Mouse (Mus musculus): ENCODE measurements around the gene Rgmb. TPM values are rescaled to one million over a fixed set of nuclear protein-coding genes. Genes with fewer than 3 reads are reported as not detected.

The Rgmb gene
- total RNA-seq, 2 experiments from 2014 or later = 108 to 113 TPM

- peak; percentile 32 to 45 for DNase-seq (ENCODE audit: low spot score in 2 of 2)
Measured at GRCm38 (mm10) chr17:15787036-15787435, 43.8 kb downstream of the Rgmb start.

- DNase-seq (ENCODE audit: low spot score in 2 of 2) = peak in 1 of 2 experiments; percentile 24
Measured at GRCm38 (mm10) chr17:15777979-15778378, 52.9 kb downstream of the Rgmb start.

GRCm38 (mm10) chr17:15776349-15776748, 54.5 kb downstream of the Rgmb start:
- no peak for DNase-seq (ENCODE audit: low spot score in 2 of 2)

GRCm38 (mm10) chr17:15774565-15775215, 56.1 kb downstream of the Rgmb start:
- no peak for DNase-seq (ENCODE audit: low spot score in 2 of 2)

GRCm38 (mm10) chr17:15773956-15774355, 56.9 kb downstream of the Rgmb start:
- no peak for DNase-seq (ENCODE audit: low spot score in 2 of 2)

- DNase-seq (ENCODE audit: low spot score in 2 of 2) = no peak
Measured at GRCm38 (mm10) chr17:15769081-15769724, 61.6 kb downstream of the Rgmb start.

- no peak for DNase-seq (ENCODE audit: low spot score in 2 of 2)
Measured at GRCm38 (mm10) chr17:15761191-15761590, 69.6 kb downstream of the Rgmb start.

Other genes starting within 250 kb of the Rgmb start
- 10 to 100 TPM; 22.8 to 28.0 TPM for gene Chd1, start 126.1 kb downstream of the Rgmb start, total RNA-seq (2021)